Mouse (Mus musculus) thymus, postnatal 14 days (tissue): ENCODE data around the gene Pex6.
A peak's percentile ranks its signal among the peaks of the same experiment; 100 is the strongest.

Source experiments
- DNase-seq: peaks from one replicate; pipeline ENCODE4 v3.0.0; 2021

The Pex6 gene

DNA sequence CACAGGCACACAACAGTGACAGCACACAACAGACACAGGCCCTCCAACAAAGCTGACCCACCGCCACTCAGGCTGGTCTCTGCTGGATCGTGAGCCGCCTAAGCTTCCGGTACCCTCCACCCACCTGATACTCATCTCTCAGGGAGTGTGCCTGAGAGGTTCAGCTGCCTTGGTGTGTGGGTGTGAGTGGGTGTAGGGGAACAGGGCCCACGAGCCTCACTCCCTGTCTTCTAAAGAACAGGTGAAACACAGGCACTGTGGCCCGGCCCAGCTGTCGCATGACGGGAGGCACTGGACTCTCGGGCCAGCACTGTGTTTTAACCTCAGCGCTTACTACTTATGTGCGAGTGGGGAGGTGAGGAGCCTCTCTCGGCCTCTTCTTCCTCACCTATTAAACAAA lies 9.2 kb upstream of the Pex6 start:
- DNase-seq, result no peak

DNA sequence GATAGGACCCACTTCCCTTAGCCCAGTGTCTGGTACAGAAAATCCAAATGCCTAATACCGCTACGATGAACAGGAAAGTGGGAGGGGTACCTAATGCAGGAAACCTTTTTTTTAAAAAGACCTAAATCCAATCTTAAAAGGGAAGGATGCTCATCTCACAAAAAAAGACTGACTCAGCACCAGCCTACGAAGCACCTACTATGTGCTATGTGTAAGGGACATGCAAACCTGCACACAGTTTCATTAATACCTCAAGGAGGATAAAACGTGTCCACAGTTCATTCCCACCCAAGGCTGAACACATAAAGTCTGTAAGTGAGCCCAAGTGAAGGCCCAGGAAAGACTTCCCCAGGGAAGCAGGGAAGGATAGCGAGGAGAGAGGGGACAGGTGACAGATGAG lies 8.8 kb upstream of the Pex6 start:
- DNase-seq, result no peak

DNA sequence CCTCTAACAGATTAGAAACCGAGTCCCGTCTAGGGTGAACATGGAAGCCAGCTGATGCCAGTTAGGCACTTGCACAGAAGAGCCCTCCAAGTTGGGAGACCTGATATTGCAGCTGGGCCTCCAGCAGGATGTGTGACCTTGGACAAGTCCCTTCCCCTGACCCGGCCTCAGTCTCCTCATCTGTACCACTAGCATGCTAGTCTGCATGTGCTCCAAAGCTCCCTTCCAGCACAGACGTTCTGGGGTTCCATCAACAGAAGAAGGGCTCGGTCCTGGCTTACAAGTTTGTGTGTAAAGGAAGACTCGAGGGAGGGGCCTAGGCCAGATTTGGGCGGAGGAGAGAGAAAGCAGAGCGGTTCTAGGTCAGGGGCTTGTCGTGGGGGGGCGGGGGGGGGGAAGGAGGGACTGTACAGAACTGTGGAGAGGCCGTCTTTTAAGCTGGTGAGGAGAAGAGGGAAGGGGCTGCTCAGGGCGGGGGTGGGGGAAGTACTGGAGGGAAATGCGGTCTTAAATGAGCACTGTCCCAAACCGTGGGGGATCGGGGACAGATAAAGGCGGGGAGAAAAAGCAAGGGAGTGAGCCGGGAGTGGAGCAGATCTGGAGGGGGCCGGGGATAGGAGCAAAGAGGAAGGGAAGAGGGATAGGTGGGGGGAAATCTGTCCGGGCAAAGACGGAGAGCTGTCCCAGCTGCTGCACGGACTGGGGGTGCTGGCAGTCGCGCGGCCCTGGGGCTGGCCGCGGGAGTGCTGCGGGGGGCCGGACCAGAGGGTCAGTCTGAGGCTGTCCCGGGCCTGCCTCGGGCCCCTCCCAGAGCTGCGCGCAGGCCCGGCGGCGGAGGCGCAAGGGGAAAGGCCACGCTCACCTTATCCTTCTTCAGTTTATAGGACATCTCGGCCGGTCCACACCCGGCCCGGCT lies 7.0 kb upstream of the Pex6 start:
- DNase-seq, result peak; percentile 48

DNA sequence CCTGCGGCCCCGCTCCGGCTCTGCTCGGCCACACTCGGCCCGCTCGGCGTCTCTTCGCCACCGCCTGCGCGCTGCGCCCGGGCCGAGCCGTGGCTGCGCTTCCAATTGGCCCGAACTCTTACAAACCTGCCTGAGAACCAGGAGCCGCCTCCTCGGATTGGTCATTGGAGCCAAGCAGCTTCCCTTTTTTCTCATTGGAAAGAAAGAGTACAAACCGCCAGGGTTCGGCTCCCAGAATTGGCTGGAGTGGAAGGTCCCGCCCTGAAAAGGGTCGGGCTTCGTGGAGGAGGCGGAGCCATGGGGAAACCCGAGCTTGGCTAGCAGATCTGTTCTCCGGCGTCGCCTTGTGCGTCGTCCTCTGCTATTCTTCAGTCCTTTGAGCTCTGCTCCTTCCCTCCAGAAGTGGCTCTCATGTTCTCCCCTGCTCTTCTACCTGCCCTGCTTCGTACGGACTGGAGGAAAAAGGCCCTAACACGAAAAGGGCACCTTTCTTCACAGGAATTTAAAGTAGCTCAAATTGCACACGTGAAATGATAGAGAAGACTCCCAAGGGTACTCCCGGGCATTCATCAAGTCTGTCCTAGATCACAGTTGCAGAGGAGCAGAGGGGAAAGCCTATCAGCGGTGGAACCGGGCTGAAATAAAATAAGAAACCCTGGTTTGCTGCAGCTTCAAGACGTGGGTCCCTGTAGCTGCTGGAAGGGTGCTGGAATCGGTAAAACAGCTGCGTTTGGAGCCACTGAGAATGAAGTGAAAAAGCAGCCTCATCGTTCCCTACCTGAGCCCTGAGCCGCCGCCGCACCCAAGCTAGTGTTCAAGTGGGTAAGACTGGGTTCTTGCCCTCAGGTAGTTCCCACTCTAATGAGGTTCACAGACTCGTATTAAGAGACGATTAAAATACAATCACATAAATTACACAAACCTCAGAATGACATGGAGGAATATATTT lies 6.1 kb upstream of the Pex6 start, which contains the start of gene Ppp2r5d:
Gene Ppp2r5d (minus strand): TSS at position 225 of the 949 bp plus-strand sequence.
- DNase-seq, result peak; percentile 96

GRCm38 (mm10) chr17:46706375-46707089 lies 4.7 kb upstream of the Pex6 start:
- DNase-seq, result no peak

DNA sequence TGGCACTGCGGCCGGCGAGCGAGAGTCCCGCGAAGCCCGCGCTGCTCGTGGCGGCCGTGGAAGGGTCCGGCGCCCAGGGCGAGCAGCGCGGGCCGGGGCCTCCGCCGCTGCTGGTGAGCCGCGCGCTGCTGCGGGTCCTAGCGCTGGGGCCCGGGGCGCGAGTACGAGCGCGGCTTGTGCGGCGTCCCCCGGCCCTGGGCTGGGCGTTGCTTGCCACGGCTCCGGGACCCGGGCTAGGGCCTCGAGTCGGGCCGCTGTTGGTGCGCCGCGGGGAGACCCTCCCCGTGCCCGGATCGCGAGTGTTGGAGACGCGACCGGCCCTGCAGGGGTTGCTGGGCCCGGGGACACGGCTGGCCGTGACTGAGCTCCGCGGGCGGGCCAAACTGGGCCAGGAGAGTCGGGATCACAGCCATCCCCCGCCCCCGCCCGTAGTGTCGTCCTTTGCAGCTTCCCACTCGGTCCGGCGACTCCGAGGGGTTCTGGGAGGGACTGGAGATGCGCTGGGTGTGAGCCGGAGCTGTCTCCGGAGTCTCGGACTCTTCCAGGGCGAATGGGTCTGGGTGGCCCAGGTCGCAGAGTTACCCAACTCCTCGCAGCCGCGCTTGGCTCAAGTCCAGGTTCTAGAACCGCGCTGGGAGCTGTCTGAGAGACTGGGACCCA lies 479 bp downstream of the Pex6 start:
- DNase-seq, result peak; percentile 48

GRCm38 (mm10) chr17:46712442-46712841 lies 1.2 kb downstream of the Pex6 start:
- DNase-seq, result no peak

GRCm38 (mm10) chr17:46713849-46714248 lies 2.6 kb downstream of the Pex6 start:
- DNase-seq, result no peak

GRCm38 (mm10) chr17:46714756-46715481 lies 3.7 kb downstream of the Pex6 start:
- DNase-seq, result peak; percentile 40

DNA sequence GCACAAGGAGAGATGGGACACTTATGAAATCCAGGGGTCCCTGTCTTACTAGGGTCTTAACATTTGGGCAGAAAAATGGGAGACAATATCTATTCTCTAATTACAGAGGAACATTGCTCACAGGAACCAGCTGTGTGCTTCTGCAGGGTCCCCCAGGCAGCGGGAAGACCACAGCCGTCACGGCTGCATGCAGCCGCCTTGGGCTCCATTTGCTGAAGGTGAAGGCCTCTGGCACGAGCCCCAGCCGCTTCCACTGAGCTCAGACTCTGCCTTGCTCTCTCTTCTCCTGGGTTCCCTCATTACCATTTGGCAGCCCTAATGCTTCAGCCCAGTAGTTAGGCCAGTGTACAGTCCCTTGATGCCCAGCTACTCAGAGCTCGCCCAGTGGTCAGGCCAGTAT lies 9.8 kb downstream of the Pex6 start:
- no peak for DNase-seq

DNA sequence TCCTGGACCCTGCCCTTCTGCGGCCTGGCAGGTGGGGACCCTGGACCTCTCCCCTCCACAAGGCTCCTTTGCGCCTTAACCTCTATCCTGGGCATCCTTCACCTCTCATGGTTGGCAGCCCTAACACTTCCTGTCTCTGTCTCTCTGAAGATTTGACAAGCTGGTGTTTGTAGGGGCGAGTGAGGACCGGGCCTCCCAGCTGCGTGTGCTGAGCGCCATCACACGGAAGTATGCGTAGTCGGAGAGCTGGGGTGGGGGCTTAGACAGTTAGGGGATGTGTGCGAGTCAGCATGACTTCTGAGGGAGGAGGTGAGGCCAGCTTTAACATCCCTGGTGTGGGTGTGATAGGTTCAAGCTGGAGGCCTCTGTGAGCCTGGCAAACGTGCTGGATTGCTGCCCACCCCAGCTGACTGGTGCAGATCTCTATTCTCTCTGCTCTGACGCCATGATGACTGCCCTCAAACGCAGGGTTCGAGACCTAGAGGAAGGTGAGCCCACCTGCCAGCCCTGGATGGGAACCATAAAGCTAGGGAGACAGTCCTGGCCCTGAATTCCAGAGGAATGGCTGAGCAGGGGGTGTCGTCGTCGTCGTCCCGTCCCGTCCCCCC lies 13.3 kb downstream of the Pex6 start:
- DNase-seq, result no peak

DNA sequence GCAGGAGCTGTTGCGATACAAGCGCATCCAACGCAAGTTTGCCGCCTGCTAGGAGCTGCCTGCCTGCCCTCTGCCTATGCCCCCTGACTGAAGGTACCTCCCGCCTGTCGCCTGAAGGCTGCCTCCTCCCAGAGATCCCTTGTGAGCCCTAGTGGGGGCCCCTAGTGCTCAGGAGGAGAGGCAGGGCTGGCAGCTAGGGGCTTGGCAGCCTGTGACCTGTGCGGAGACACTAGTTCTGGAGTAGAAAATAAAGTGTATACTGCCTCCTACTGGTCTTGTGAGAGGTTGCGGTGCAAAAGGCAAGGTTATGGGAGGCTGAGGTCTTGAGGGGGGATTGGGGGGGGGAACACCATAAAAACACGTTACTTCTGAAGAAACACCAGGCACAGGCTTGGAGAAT lies 14.0 kb downstream of the Pex6 start:
- DNase-seq, result peak; percentile 67

- DNase-seq, result no peak
These were observed 14.7 kb downstream of the Pex6 start for GRCm38 (mm10) chr17:46725731-46726645.

GRCm38 (mm10) chr17:46727271-46727670 lies 16.0 kb downstream of the Pex6 start:
- DNase-seq, result no peak

- DNase-seq, result peak; percentile 49
These were observed 16.8 kb downstream of the Pex6 start for GRCm38 (mm10) chr17:46728021-46728420.

GRCm38 (mm10) chr17:46728496-46728895 lies 17.2 kb downstream of the Pex6 start:
- DNase-seq, result no peak

GRCm38 (mm10) chr17:46728904-46729318 lies 17.6 kb downstream of the Pex6 start, which contains the start of gene Gnmt:
Gene Gnmt (minus strand): TSS chr17:46729168.
- DNase-seq, result no peak

- no peak for DNase-seq
These were observed 22.8 kb downstream of the Pex6 start for GRCm38 (mm10) chr17:46734055-46734454.

DNA sequence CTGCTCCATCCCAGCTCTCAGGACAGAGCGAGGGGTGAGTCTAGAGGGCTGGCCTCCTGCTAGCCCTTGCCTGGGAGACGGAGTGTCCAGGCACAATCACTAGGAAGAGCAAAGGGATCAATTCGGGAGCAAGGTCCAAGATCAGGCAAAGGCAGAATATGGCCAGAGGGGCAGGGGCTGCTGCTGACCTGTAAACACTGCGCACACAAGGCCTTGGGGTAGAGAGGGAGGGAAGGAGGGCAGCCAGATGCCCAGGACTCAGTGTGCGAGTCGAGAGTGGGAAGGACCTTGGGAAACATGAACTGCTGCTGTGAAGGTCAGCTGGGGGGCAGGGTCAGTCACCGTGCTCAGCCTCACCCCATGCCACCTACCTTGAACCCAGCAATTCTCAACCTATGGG lies 24.0 kb downstream of the Pex6 start:
- no peak for DNase-seq

DNA sequence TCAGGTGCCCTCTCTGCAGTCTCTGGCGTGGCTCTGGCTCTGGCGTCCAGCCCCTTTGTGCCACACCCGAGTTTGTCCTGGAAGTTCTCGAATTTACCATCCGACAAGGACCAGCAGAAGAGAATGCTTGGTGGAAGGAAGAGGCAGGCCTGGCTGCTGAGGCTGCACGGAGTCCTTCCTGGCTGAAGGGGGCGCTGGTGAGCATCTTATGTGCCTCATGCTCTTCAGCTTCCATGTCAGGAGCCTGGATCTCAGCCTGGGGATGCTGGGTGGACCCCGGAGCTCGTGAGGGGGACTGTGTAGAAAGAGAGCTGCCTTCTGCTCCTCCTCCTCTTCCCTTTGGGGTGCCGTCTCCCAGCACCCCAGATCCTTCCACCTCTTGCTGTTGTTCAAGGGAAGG lies 24.9 kb downstream of the Pex6 start:
- DNase-seq, result peak; percentile 64
